Mouse (Mus musculus) hindbrain, postnatal 0 days (tissue): ENCODE results near the gene Zfp422. TPM values are rescaled to one million over a fixed set of nuclear protein-coding genes. Genes with fewer than 3 reads are reported as not detected.

Experiments used
- ATAC-seq: fragments of 200-750 bp; cut with Nextera tagmentation; 2 replicates; pipeline ENCODE4 v1.8.0; 2017; ENCODE audit warnings: mild to moderate bottlenecking, moderate TSS enrichment, moderate library complexity
- DNase-seq: peaks from one replicate; pipeline ENCODE4 v3.0.0-alpha.2; 2015; ENCODE audit warnings: low spot score
- H3K27ac ChIP-seq: fragments of 300-500 bp; sonication (generic); 2 replicates; pipeline ENCODE4 v1.5.1; 2014; ENCODE audit warnings: mild to moderate bottlenecking
- H3K27me3 ChIP-seq: fragments of 300-500 bp; sonication (generic); 2 replicates; pipeline ENCODE4 v1.6.1; 2014; ENCODE audit warnings: low read length, mixed read lengths; ENCODE audit not compliant: insufficient read depth
- H3K36me3 ChIP-seq: fragments of 300-500 bp; sonication (generic); 2 replicates; pipeline ENCODE4 v1.6.1; 2014; ENCODE audit warnings: low read length, mixed read lengths; ENCODE audit not compliant: insufficient read depth
- H3K4me1 ChIP-seq: fragments of 300-500 bp; sonication (generic); 2 replicates; pipeline ENCODE4 v1.6.1; 2014; ENCODE audit warnings: antibody characterized with exemption, low read length, mixed read lengths; ENCODE audit not compliant: insufficient read depth
- H3K4me2 ChIP-seq: fragments of 300-500 bp; sonication (generic); 2 replicates; pipeline ENCODE4 v1.6.1; 2014; ENCODE audit warnings: low read depth, mild to moderate bottlenecking, low read length, moderate library complexity, mixed read lengths
- H3K4me3 ChIP-seq: fragments of 300-500 bp; sonication (generic); 2 replicates; pipeline ENCODE4 v1.5.1; 2014; ENCODE audit warnings: low read length
- H3K9ac ChIP-seq: fragments of 300-500 bp; sonication (generic); replicated peaks from 2 replicates; pipeline ENCODE4 v1.6.1; 2014; ENCODE audit warnings: mild to moderate bottlenecking, low read length, moderate library complexity, mixed read lengths
- H3K9me3 ChIP-seq: fragments of 300-500 bp; sonication (generic); 2 replicates; pipeline ENCODE4 v1.6.1; 2016; ENCODE audit warnings: low read length, mixed read lengths
- CTCF ChIP-seq: IDR thresholded peaks from 2 replicates; pipeline ENCODE4 v1.5.1; 2016; ENCODE audit warnings: antibody characterized with exemption, control low read depth, low read depth
- WGBS: fragments of 180-500 bp; shearing (Covaris S2); extraction: QIAGEN DNeasy Blood & Tissue Kit; methylation state at CpG from one replicate; pipeline ENCODE4 v1.1.7; 2014; 5-methylcytosine and 5-hydroxymethylcytosine counted together
- microRNA-seq, 2 experiments: library from miRNA; unstranded; fragments of <30 nt; microRNA quantifications; one replicate each; pipeline ENCODE4; 2016
- polyA plus RNA-seq: library from polyadenylated mRNA; unstranded; fragments of >200 nt; fragmentation: Nextera tagmentation; extraction: Ambion mirVana; gene quantifications from 2 replicates; pipeline ENCODE4 v1.2.1, GENCODE M21; 2015
- total RNA-seq: library from RNA; depleted of rRNA; stranded (reverse); fragments of >200 nt; gene quantifications from 2 replicates; pipeline ENCODE4 v1.2.3, GENCODE M21; 2014; rRNA removed

Gene Zfp422
- total and polyA plus RNA-seq, 2 experiments from 2014 or later: 50.8 to 97.1 TPM

DNA sequence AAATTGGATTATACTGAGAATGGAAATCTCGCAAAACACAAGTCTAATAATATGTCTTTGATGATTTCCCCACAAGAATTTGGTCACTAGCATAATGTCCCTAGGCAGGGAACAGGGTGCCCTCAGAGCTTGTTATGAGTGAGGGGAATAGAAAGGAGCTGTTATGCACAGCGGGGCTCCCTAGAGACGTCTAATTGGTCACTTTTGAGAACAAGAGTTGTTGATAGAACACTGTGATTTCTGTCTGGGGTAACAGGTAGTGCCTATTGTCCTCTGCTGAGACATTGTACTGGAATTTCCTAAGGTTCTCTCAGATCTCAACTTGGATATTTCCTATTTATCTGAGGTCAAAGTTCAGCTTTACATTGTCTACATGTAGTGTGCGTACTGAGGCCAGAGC, 44.7 kb downstream of the Zfp422 start, which contains the start of gene Olfr215:
TSS of gene Olfr215 (minus strand) at position 101 of the 400 bp plus-strand sequence.
- TF ChIP-seq CTCF: no peak
- no peak within 1 kb of the TSS for H3K27ac ChIP-seq
- no peaks in the 10 kb centered on the region for H3K27me3 ChIP-seq
- H3K4me1 ChIP-seq: no peaks in the 10 kb centered on the region
- DNase-seq (no peak), ATAC-seq (no peak)
- WGBS: 59% methylated on average over 4 of the region's 4 CpGs
- no peaks in the 10 kb centered on the region for H3K36me3 ChIP-seq
- H3K9me3 ChIP-seq: no peaks in the 10 kb centered on the region
- no peak within 1 kb of the TSS for H3K4me2 ChIP-seq
- no peak within 1 kb of the TSS for H3K9ac ChIP-seq
- H3K4me3 ChIP-seq: no peak within 1 kb of the TSS

Small RNAs within 50 kb of the gene (microRNA-seq; reads per million reads assigned to microRNA genes)
- gene Mir7043: 0.72 to 1.4 reads per million in 2 experiments

Other genes starting within 250 kb of the Zfp422 start
- gene Alox5, start 167.8 kb downstream of the Zfp422 start, total RNA-seq: 1.7 and 8.1 TPM in 2 replicates
- 0.73 and 0.75 TPM in 2 replicates for gene Alox5, start 167.8 kb downstream of the Zfp422 start, polyA plus RNA-seq
- gene Olfr211, start 139.9 kb downstream of the Zfp422 start, total RNA-seq: not detected in 2 replicates
- not detected in 2 replicates for gene Olfr211, start 139.9 kb downstream of the Zfp422 start, polyA plus RNA-seq
- 0.29 TPM in 1 of 2 replicates, not detected in the other for gene Olfr212, start 122.5 kb downstream of the Zfp422 start, total RNA-seq
- 0.06 TPM in 1 of 2 replicates, not detected in the other for gene Olfr212, start 122.5 kb downstream of the Zfp422 start, polyA plus RNA-seq
- not detected in 2 replicates for gene Olfr213, start 90.5 kb downstream of the Zfp422 start, total RNA-seq
- gene Olfr213, start 90.5 kb downstream of the Zfp422 start, polyA plus RNA-seq: not detected in 2 replicates
- not detected in 2 replicates for gene Gm5580, start 77.9 kb downstream of the Zfp422 start, total RNA-seq
- 0.26 and 0.36 TPM in 2 replicates for gene Gm5580, start 77.9 kb downstream of the Zfp422 start, polyA plus RNA-seq
- not detected in 2 replicates for gene Olfr214, start 74.8 kb downstream of the Zfp422 start, total RNA-seq
- gene Olfr214, start 74.8 kb downstream of the Zfp422 start, polyA plus RNA-seq: not detected in 2 replicates
- not detected in 2 replicates for gene Olfr215, start 44.8 kb downstream of the Zfp422 start, total RNA-seq
- not detected in 2 replicates for gene Olfr215, start 44.8 kb downstream of the Zfp422 start, polyA plus RNA-seq
- gene Depp1, start 21.6 kb upstream of the Zfp422 start, total RNA-seq: 6.8 and 27.5 TPM in 2 replicates
- gene Depp1, start 21.6 kb upstream of the Zfp422 start, polyA plus RNA-seq: 4.2 and 4.8 TPM in 2 replicates
- gene Rassf4, start 45.0 kb upstream of the Zfp422 start, total RNA-seq: 18.2 and 37.1 TPM in 2 replicates
- gene Rassf4, start 45.0 kb upstream of the Zfp422 start, polyA plus RNA-seq: 29.4 and 32.1 TPM in 2 replicates
- gene Tmem72, start 87.9 kb upstream of the Zfp422 start, total RNA-seq: 2.0 and 2.6 TPM in 2 replicates
- 3.8 and 4.6 TPM in 2 replicates for gene Tmem72, start 87.9 kb upstream of the Zfp422 start, polyA plus RNA-seq